Mouse (Mus musculus) limb, embryonic 12.5 days (tissue): ENCODE results near the gene Ankrd13b. TPM values are rescaled to one million over a fixed set of nuclear protein-coding genes. Genes with fewer than 3 reads are reported as not detected.

Experiments
- ATAC-seq: fragments of 200-750 bp; cut with Nextera tagmentation; 2 replicates; pipeline ENCODE4 v1.8.0; 2017; ENCODE audit warnings: low read depth, moderate TSS enrichment; ENCODE audit not compliant: insufficient number of reproducible peaks, insufficient read depth, low FRiP score, low TSS enrichment
- H3K27ac ChIP-seq: fragments of 300-500 bp; sonication (generic); 2 replicates; pipeline ENCODE4 v1.5.1; 2016; ENCODE audit warnings: mild to moderate bottlenecking, moderate library complexity
- H3K27me3 ChIP-seq: fragments of 300-500 bp; sonication (generic); 2 replicates; pipeline ENCODE4 v1.6.1; 2016; ENCODE audit warnings: mild to moderate bottlenecking, moderate library complexity
- H3K36me3 ChIP-seq: fragments of 300-500 bp; sonication (generic); 2 replicates; pipeline ENCODE4 v1.6.1; 2016; ENCODE audit warnings: mild to moderate bottlenecking, moderate library complexity
- H3K4me1 ChIP-seq: fragments of 300-500 bp; sonication (generic); replicated peaks from 2 replicates; pipeline ENCODE4 v1.6.1; 2016
- H3K4me2 ChIP-seq: fragments of 300-500 bp; sonication (generic); 2 replicates; pipeline ENCODE4 v1.6.1; 2016; ENCODE audit warnings: mild to moderate bottlenecking, moderate library complexity
- H3K4me3 ChIP-seq: fragments of 300-500 bp; sonication (generic); replicated peaks from 2 replicates; pipeline ENCODE4 v1.5.1; 2016; ENCODE audit warnings: mild to moderate bottlenecking
- H3K9ac ChIP-seq: fragments of 300-500 bp; sonication (generic); replicated peaks from 2 replicates; pipeline ENCODE4 v1.6.1; 2016; ENCODE audit warnings: mild to moderate bottlenecking, moderate library complexity
- H3K9me3 ChIP-seq: fragments of 300-500 bp; sonication (generic); 2 replicates; pipeline ENCODE4 v1.6.1; 2016; ENCODE audit warnings: mild to moderate bottlenecking, moderate library complexity
- WGBS: fragments of 180-500 bp; shearing (Covaris S2); methylation state at CpG from one replicate; pipeline ENCODE4 v1.1.7; 2016; 5-methylcytosine and 5-hydroxymethylcytosine counted together
- polyA plus RNA-seq: library from polyadenylated mRNA; unstranded; fragments of >200 nt; fragmentation: Nextera tagmentation; extraction: Ambion mirVana; gene quantifications from 2 replicates; pipeline ENCODE4 v1.2.1, GENCODE M21; 2016

Gene Ankrd13b
- polyA plus RNA-seq, 1 experiment from 2014 or later: 12.9 TPM

DNA sequence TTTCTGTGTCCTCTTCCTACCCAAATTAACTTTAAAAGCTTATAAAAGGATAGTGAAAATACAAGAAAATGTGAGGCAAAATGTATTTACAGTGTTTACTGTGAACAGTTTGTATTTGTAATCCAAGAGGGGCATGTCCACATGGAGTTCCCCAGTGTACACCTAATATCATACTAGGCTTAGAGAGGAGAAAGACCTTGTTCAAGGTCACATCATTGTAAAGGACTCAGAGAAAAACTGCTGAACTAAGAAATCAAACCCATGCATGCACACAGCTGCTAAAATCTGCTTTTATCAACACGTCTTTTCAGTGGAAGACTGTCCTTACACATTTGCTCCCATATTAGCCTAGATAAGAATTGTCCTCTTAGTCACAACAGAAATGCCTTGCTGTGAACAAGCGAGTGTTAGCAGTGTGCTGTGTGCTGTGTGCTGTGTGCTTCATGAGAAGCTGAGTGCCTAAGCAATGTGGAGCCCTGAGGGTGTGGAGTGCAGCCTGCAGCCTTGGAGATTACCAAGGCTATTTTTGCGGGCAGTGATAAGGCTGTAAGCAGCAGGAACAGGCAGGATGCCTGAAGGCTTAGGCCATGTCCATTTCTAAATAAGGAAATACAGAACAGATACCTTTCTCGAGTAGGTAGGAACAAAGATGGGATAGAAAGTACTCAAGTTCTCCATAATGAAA is 66.2 kb downstream of the Ankrd13b start:
- WGBS: 84% methylated on average over 4 of the region's 4 CpGs
- ATAC-seq: no peak
- Histone ChIP-seq H3K36me3 (peaks cover 29% of the 10 kb centered on the region; the same call in 1 of the 2 replicates), H3K4me1 (no peaks in the 10 kb centered on the region), H3K9ac (no peak overlapping the region), H3K4me3 (no peak overlapping the region), H3K4me2 (no peak overlapping the region), H3K27me3 (no peaks in the 10 kb centered on the region), H3K9me3 (no peaks in the 10 kb centered on the region), H3K27ac (no peak overlapping the region)

Other genes starting within 250 kb of the Ankrd13b start
- 0.33 and 0.54 TPM in 2 replicates for gene Coro6, start 27.3 kb downstream of the Ankrd13b start, polyA plus RNA-seq
- 10.2 and 10.3 TPM in 2 replicates for gene Git1, start 3.9 kb upstream of the Ankrd13b start, polyA plus RNA-seq
- gene Abhd15, start 25.4 kb upstream of the Ankrd13b start, polyA plus RNA-seq: 1.5 and 2.4 TPM in 2 replicates
- gene Trp53i13, start 26.3 kb upstream of the Ankrd13b start, polyA plus RNA-seq: 49.1 and 53.2 TPM in 2 replicates
- gene Gm10392, start 29.5 kb upstream of the Ankrd13b start, polyA plus RNA-seq: not detected in 2 replicates
- 12.7 and 13.9 TPM in 2 replicates for gene Taok1, start 118.1 kb upstream of the Ankrd13b start, polyA plus RNA-seq
- gene Nufip2, start 196.5 kb upstream of the Ankrd13b start, polyA plus RNA-seq: 4.6 and 4.7 TPM in 2 replicates
- gene Cryba1, start 235.6 kb upstream of the Ankrd13b start, polyA plus RNA-seq: 0.28 TPM in 1 of 2 replicates, not detected in the other